Mouse (Mus musculus) liver, embryonic 15.5 days (tissue): ENCODE results near the gene Pde10a. TPM values are rescaled to one million over a fixed set of nuclear protein-coding genes. Genes with fewer than 3 reads are reported as not detected.
A peak's percentile ranks its signal among the peaks of the same experiment; 100 is the strongest.

Experiments used
- ATAC-seq: fragments of 200-750 bp; cut with Nextera tagmentation; 2 replicates; pipeline ENCODE4 v1.8.0; 2017; ENCODE audit warnings: moderate number of reproducible peaks, mild to moderate bottlenecking, moderate library complexity; ENCODE audit not compliant: insufficient read depth
- H3K27ac ChIP-seq: fragments of 300-500 bp; sonication (generic); replicated peaks from 2 replicates; pipeline ENCODE4 v1.5.1; 2015; ENCODE audit warnings: mild to moderate bottlenecking, inconsistent platforms
- H3K27me3 ChIP-seq: fragments of 300-500 bp; sonication (generic); 2 replicates; pipeline ENCODE4 v1.6.1; 2015; ENCODE audit warnings: mild to moderate bottlenecking, inconsistent platforms
- H3K36me3 ChIP-seq: fragments of 300-500 bp; sonication (generic); replicated peaks from 2 replicates; pipeline ENCODE4 v1.6.1; 2015; ENCODE audit warnings: moderate library complexity, mild to moderate bottlenecking, inconsistent platforms
- H3K4me1 ChIP-seq: fragments of 300-500 bp; sonication (generic); replicated peaks from 2 replicates; pipeline ENCODE4 v1.6.1; 2015; ENCODE audit warnings: inconsistent platforms
- H3K4me2 ChIP-seq: fragments of 300-500 bp; sonication (generic); 2 replicates; pipeline ENCODE4 v1.6.1; 2015; ENCODE audit warnings: moderate library complexity, mild to moderate bottlenecking, inconsistent platforms
- H3K4me3 ChIP-seq: fragments of 300-500 bp; sonication (generic); replicated peaks from 2 replicates; pipeline ENCODE4 v1.5.1; 2015; ENCODE audit warnings: mild to moderate bottlenecking, inconsistent platforms
- H3K9ac ChIP-seq: fragments of 300-500 bp; sonication (generic); 2 replicates; pipeline ENCODE4 v1.6.1; 2015; ENCODE audit warnings: moderate library complexity, mild to moderate bottlenecking, inconsistent platforms
- H3K9me3 ChIP-seq: fragments of 300-500 bp; sonication (generic); replicated peaks from 2 replicates; pipeline ENCODE4 v1.6.1; 2016; ENCODE audit warnings: inconsistent platforms
- WGBS: fragments of 180-500 bp; shearing (Covaris S2); methylation state at CpG from one replicate; pipeline ENCODE4 v1.1.7; 2015; ENCODE audit warnings: mixed read lengths; ENCODE audit not compliant: insufficient replicate concordance; 5-methylcytosine and 5-hydroxymethylcytosine counted together
- polyA plus RNA-seq: library from polyadenylated mRNA; unstranded; fragments of >200 nt; fragmentation: Nextera tagmentation; extraction: Ambion mirVana; gene quantifications from 2 replicates; pipeline ENCODE4 v1.2.1, GENCODE M21; 2015

Pde10a gene
- polyA plus RNA-seq, 1 experiment from 2014 or later = 0.67 TPM

GRCm38 (mm10) chr17:8553601-8554000, 28.4 kb downstream of the Pde10a start:
- Histone ChIP-seq H3K27ac (no peak overlapping the region), H3K27me3 (no peaks in the 10 kb centered on the region; the same call in 1 of the 2 replicates), H3K4me3 (no peak overlapping the region), H3K9ac (no peak overlapping the region), H3K9me3 (no peaks in the 10 kb centered on the region), H3K4me1 (no peaks in the 10 kb centered on the region), H3K4me2 (no peak overlapping the region), H3K36me3 (no peaks in the 10 kb centered on the region)
- no peak for ATAC-seq
- 69% methylated on average over 3 of the region's 3 CpGs for WGBS

GRCm38 (mm10) chr17:8554219-8554618, 29.0 kb downstream of the Pde10a start:
- no peak for ATAC-seq

GRCm38 (mm10) chr17:8555785-8556184, 30.6 kb downstream of the Pde10a start:
- Histone ChIP-seq H3K9ac (no peak overlapping the region), H3K4me1 (no peaks in the 10 kb centered on the region), H3K4me3 (no peak overlapping the region), H3K27me3 (no peaks in the 10 kb centered on the region), H3K4me2 (no peak overlapping the region), H3K9me3 (no peaks in the 10 kb centered on the region), H3K27ac (no peak overlapping the region), H3K36me3 (no peaks in the 10 kb centered on the region)
- no peak for ATAC-seq
- 56% methylated on average over 9 of the region's 9 CpGs for WGBS

More at GRCm38 (mm10) chr17:8554219-8554618, 29.0 kb downstream of the Pde10a start:
- 70% methylated on average over 6 of the region's 6 CpGs for WGBS
- H3K4me3 ChIP-seq = no peak overlapping the region
- H3K9me3 ChIP-seq = no peaks in the 10 kb centered on the region
- no peak overlapping the region for H3K27ac ChIP-seq
- H3K36me3 ChIP-seq = no peaks in the 10 kb centered on the region
- no peaks in the 10 kb centered on the region; the same call in 1 of the 2 replicates for H3K27me3 ChIP-seq
- H3K9ac ChIP-seq = no peak overlapping the region
- H3K4me2 ChIP-seq = no peak overlapping the region
- H3K4me1 ChIP-seq = no peaks in the 10 kb centered on the region

GRCm38 (mm10) chr17:8556223-8556622, 31.1 kb downstream of the Pde10a start:
- 63% methylated on average over 6 of the region's 6 CpGs for WGBS
- ATAC-seq = no peak

GRCm38 (mm10) chr17:8557926-8558325, 32.8 kb downstream of the Pde10a start:
- no peak overlapping the region for H3K4me3 ChIP-seq
- H3K27me3 ChIP-seq = no peaks in the 10 kb centered on the region
- no peaks in the 10 kb centered on the region for H3K36me3 ChIP-seq
- H3K27ac ChIP-seq = no peak overlapping the region
- no peak overlapping the region for H3K4me2 ChIP-seq
- 57% methylated on average over 8 of the region's 8 CpGs for WGBS
- no peaks in the 10 kb centered on the region for H3K9me3 ChIP-seq
- no peak for ATAC-seq
- no peak overlapping the region for H3K9ac ChIP-seq
- no peaks in the 10 kb centered on the region for H3K4me1 ChIP-seq

More at GRCm38 (mm10) chr17:8556223-8556622, 31.1 kb downstream of the Pde10a start:
- H3K36me3 ChIP-seq = no peaks in the 10 kb centered on the region
- no peaks in the 10 kb centered on the region for H3K4me1 ChIP-seq
- no peaks in the 10 kb centered on the region for H3K27me3 ChIP-seq
- no peak overlapping the region for H3K4me3 ChIP-seq
- H3K27ac ChIP-seq = no peak overlapping the region
- no peak overlapping the region for H3K4me2 ChIP-seq
- no peaks in the 10 kb centered on the region for H3K9me3 ChIP-seq
- H3K9ac ChIP-seq = no peak overlapping the region

GRCm38 (mm10) chr17:8562101-8562885, 37.1 kb downstream of the Pde10a start:
- WGBS = 53% methylated on average over 14 of the region's 14 CpGs
- Histone ChIP-seq H3K9ac (no peak overlapping the region), H3K27me3 (no peaks in the 10 kb centered on the region), H3K27ac (no peak overlapping the region), H3K36me3 (no peaks in the 10 kb centered on the region), H3K9me3 (no peaks in the 10 kb centered on the region), H3K4me2 (no peak overlapping the region), H3K4me1 (no peaks in the 10 kb centered on the region), H3K4me3 (no peak overlapping the region)
- ATAC-seq = no peak

GRCm38 (mm10) chr17:8562886-8563280, 37.7 kb downstream of the Pde10a start:
- H3K27ac ChIP-seq = no peak overlapping the region
- no peaks in the 10 kb centered on the region for H3K4me1 ChIP-seq
- H3K9ac ChIP-seq = no peak overlapping the region
- H3K4me3 ChIP-seq = no peak overlapping the region
- H3K4me2 ChIP-seq = no peak overlapping the region
- H3K36me3 ChIP-seq = no peaks in the 10 kb centered on the region
- no peaks in the 10 kb centered on the region for H3K9me3 ChIP-seq
- no peak for ATAC-seq
- WGBS = 8% methylated on average over 1 of the region's 1 CpGs
- no peaks in the 10 kb centered on the region for H3K27me3 ChIP-seq

GRCm38 (mm10) chr17:8566850-8567249, 41.7 kb downstream of the Pde10a start, which contains the start of gene Gm17087:
Gm17087 (minus strand) TSS chr17:8566950.
- no peak within 1 kb of the TSS for H3K4me3 ChIP-seq
- ATAC-seq = no peak
- H3K9me3 ChIP-seq = no peaks in the 10 kb centered on the region
- H3K27me3 ChIP-seq = no peaks in the 10 kb centered on the region
- H3K4me1 ChIP-seq = no peaks in the 10 kb centered on the region
- H3K36me3 ChIP-seq = no peaks in the 10 kb centered on the region
- H3K4me2 ChIP-seq = no peak within 1 kb of the TSS
- WGBS = 66% methylated on average over 6 of the region's 6 CpGs
- H3K27ac ChIP-seq = no peak within 1 kb of the TSS
- no peak within 1 kb of the TSS for H3K9ac ChIP-seq

GRCm38 (mm10) chr17:8573542-8574260, 48.5 kb downstream of the Pde10a start:
- no peak overlapping the region for H3K27ac ChIP-seq
- no peak overlapping the region for H3K4me2 ChIP-seq
- no peaks in the 10 kb centered on the region for H3K36me3 ChIP-seq
- no peaks in the 10 kb centered on the region for H3K9me3 ChIP-seq
- ATAC-seq = peak; percentile 76
- H3K4me1 ChIP-seq = no peaks in the 10 kb centered on the region
- H3K27me3 ChIP-seq = no peaks in the 10 kb centered on the region
- H3K4me3 ChIP-seq = no peak overlapping the region
- no peak overlapping the region for H3K9ac ChIP-seq
- WGBS = 30% methylated on average over 8 of the region's 8 CpGs

GRCm38 (mm10) chr17:8580360-8580759, 55.2 kb downstream of the Pde10a start:
- H3K27me3 ChIP-seq = no peaks in the 10 kb centered on the region
- 46% methylated on average over 3 of the region's 3 CpGs for WGBS
- no peak overlapping the region for H3K4me2 ChIP-seq
- H3K4me1 ChIP-seq = no peaks in the 10 kb centered on the region
- H3K27ac ChIP-seq = no peak overlapping the region
- H3K36me3 ChIP-seq = no peaks in the 10 kb centered on the region
- ATAC-seq = no peak
- no peak overlapping the region for H3K9ac ChIP-seq
- no peaks in the 10 kb centered on the region for H3K9me3 ChIP-seq
- no peak overlapping the region for H3K4me3 ChIP-seq

GRCm38 (mm10) chr17:8581579-8581978, 56.4 kb downstream of the Pde10a start:
- no peak for ATAC-seq
- H3K9me3 ChIP-seq = no peaks in the 10 kb centered on the region
- WGBS = 67% methylated on average over 8 of the region's 8 CpGs
- H3K36me3 ChIP-seq = no peaks in the 10 kb centered on the region
- no peak overlapping the region for H3K27ac ChIP-seq
- H3K4me3 ChIP-seq = no peak overlapping the region
- H3K4me2 ChIP-seq = no peak overlapping the region
- H3K27me3 ChIP-seq = no peaks in the 10 kb centered on the region
- H3K4me1 ChIP-seq = no peaks in the 10 kb centered on the region
- no peak overlapping the region for H3K9ac ChIP-seq
